Mouse (Mus musculus) retina, embryonic 14.5 days (tissue): ENCODE measurements at regions not wholly inside any gene's neighbourhood (a gene's known extent, or its start where the extent isn't known, plus 50 kb on each side); places are given as distances from the start of the nearest gene placed in this dataset.
"Not testable (repeated sequence)": the region's sequence is repeated elsewhere in the genome, so short reads cannot be mapped to it uniquely, and the experiment has no call there.

Experiments used
- DNase-seq: peaks from one replicate; pipeline ENCODE4 v3.0.0-alpha.2; 2015; ENCODE audit warnings: low spot score

- no peak for DNase-seq
Measured at GRCm38 (mm10) chr15:43581246-43581645, 3447.1 kb downstream of the 9330182O14Rik start.

- no peak for DNase-seq
Measured at GRCm38 (mm10) chr15:43585751-43586150, 3451.6 kb downstream of the 9330182O14Rik start.

GRCm38 (mm10) chr15:43588021-43588420 is 3453.9 kb downstream of the 9330182O14Rik start:
- no peak for DNase-seq

DNA sequence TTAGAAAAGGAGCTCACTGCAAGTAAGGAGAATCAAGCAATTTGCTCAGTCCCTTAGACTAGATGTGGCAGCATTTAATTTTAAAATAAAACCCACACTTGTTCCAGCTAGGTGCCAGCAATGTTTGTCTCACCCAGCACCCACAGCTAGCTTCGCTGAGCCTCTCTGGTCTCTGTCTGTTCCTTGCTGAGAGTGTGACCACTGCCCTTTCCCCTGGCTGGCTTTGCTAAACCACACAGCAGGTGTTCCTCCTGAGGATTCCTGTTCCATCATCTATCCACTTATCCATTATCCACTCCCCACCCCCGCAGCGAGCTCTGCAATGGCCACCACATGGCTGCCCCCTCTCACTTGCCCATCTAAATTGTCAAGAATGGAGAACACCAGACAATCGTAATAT is 3473.5 kb downstream of the 9330182O14Rik start:
- no peak for DNase-seq

- no peak for DNase-seq
Measured at GRCm38 (mm10) chr15:43609901-43610300, 3475.7 kb downstream of the 9330182O14Rik start.

DNA sequence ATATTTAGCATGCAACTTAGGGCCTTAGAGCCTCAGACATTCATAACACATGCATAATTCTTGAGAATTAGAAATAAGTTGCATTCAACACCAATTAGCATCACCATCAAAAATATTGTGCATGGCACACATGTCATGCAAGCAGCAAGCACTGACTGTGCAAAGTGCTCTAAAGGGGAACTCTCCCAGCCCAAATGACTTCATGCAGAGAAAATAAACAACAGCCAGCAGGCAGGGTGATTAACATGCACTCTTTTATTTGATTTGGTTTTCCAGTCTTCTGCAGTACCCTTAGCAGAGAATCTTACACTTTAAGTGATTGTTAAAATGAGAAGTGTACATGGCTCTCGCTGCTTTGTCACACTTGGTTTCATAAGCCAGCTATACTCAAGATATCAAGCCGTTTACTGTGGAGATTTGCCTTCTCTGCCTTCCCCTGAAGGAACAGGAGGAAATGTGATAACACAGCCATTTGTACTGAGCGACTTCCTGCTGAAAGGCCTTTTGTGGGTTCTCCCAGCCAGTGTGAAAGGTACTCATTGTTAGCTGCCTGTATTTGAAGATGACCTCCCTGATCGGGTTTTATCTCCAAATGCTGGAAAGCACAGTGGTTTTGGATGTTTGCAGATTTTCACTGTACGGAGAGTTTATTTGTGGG is 3480.0 kb downstream of the 9330182O14Rik start:
- peak; percentile 37 for DNase-seq

GRCm38 (mm10) chr15:43615727-43616126 is 3481.6 kb downstream of the 9330182O14Rik start:
- DNase-seq, result no peak

GRCm38 (mm10) chr15:43624431-43624965 is 3490.3 kb downstream of the 9330182O14Rik start:
- no peak for DNase-seq

DNA sequence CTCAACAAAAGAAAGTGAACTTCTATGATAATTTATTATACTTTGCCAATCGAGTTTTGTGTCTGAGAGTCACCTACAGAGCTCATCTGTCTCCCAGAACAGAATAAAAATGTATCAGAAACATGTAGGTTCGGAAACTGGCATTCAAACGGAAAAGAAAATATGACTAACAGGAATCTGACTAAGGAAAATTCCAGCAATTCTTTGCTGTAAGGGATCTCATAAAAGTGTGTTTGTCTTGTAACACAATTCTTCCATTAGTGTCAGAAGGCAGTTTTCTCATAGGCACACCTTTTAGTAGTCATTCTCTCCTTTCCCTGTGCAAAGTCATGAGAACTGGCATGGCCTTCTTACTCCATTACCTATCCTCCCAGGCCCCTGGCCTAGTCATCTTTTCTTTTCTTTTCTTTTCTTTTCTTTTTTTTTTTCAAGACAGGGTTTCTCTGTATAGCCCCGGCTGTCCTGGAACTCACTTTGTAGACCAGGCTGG is 3490.9 kb downstream of the 9330182O14Rik start:
- DNase-seq, result no peak

- DNase-seq, result no peak
Measured at GRCm38 (mm10) chr15:43650818-43651500, 3516.8 kb downstream of the 9330182O14Rik start.

DNA sequence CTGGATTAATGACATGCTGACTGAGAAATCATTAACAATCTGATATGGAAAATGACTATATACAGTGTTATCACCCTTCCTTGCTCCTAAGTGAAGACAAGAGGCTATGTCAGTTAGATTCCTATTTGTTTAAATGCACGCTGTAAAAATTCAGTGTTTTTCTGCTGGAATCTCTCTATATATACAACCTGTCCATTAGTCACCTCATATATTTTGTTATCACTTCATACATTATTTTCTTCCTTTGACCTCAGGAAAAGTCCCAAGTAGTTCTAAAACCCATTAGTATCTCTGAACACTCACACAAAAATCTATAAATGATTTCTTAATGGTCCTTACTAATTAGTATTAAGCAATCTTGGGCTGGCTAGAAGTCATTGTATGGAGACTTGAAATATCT is 3529.5 kb downstream of the 9330182O14Rik start:
- no peak for DNase-seq

GRCm38 (mm10) chr15:43678844-43679243 is 3544.7 kb downstream of the 9330182O14Rik start:
- no peak for DNase-seq

DNA sequence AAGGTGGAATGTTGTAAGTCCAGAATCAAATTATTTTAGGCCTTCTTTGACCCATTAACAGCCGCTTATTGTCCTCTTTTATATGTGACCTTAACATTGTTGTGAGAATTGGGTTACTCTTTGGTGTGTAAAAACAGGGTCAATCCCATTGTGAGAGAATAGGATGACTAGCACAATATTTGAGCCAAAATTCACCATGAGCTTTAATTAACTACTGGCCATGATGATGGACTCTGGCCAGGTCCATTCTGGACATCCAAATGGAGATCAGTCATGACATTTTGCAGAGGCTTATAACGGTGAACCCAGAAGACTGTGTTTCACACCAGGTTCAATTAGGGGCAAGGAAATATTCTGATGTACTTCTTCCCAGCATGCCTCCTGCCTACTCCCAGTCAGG is 3548.0 kb downstream of the 9330182O14Rik start:
- no peak for DNase-seq

DNA sequence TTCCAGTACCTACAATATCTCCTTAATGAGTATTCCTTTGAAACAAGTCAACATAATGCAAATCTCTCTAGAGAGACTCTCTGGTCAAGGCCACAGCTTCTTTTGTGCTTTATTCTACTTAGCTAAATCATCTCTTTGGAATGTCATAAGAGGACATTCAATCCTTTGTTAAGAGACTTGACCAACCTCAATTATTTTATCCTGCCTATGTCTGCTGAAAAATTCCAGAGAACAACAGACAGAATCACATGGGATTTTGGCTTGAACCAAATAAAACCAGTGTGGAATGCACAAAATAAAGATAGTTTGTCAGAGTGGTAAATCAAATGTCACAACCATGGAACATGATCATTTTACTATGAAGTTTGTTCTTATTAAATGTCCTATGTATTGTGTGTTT is 3557.8 kb downstream of the 9330182O14Rik start:
- not testable (repeated sequence) for DNase-seq

GRCm38 (mm10) chr15:43695451-43695850 is 3561.3 kb downstream of the 9330182O14Rik start:
- no peak for DNase-seq

DNA sequence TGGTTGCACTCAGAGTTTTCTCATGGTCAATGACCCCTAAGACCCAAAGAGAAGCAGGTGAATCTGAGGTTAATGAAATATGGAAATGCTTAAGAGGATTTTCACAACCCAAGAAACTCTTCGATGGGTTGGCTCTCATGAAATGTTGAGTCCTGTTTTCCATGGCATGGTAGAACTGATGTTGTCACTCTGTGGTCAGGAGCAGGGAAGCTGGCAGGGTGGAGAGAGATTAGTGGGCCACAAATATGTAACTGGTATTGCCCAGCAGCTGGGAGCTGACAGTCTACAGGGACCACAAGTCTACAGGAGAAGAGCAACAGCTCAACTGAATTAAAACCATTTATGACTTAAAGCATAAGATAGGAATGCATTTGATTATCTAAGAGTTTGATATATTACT is 3582.9 kb downstream of the 9330182O14Rik start:
- no peak for DNase-seq

GRCm38 (mm10) chr15:43717559-43717958 is 3583.4 kb downstream of the 9330182O14Rik start:
- no peak for DNase-seq

- DNase-seq, result no peak
Measured at GRCm38 (mm10) chr15:43720916-43721315, 3586.8 kb downstream of the 9330182O14Rik start.

DNA sequence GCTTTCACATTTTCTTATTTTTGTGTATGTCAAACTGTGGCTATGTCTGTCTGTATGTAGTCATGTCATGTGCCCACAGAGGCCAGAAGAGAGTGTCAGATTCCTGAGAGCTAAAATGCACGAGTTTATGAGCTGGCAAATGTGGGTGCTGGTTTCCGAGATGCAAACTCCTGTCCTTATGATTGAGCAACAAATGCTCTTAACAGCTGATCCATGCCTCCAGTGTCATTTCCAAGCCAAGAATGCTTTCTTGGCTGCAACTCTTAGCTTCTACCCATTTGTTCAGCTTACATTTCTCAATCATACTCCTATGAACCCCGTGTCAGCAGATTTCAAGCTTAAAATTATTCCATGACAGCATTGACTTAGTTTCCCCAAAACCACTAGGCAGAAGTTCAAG is 3601.5 kb downstream of the 9330182O14Rik start:
- DNase-seq, result no peak

DNA sequence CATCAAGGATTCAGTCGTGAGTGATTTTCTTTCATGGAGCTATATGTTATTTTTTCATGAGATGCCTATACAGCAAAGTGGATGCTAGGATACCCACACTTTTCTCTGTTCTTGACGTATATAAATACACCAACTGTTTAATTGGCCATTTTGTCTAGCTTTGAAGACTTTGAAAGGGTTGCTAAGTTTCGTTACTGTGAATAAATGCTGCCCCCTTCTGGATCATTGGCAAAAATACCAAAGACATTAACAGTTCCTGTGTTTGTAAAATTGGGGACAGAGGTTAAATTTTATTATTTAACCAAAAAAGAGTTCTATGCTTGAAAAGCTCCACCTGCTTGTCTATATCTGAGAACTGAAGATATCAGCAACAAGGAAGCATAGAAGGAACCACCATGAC is 3624.1 kb downstream of the 9330182O14Rik start:
- DNase-seq, result peak; percentile 75

DNA sequence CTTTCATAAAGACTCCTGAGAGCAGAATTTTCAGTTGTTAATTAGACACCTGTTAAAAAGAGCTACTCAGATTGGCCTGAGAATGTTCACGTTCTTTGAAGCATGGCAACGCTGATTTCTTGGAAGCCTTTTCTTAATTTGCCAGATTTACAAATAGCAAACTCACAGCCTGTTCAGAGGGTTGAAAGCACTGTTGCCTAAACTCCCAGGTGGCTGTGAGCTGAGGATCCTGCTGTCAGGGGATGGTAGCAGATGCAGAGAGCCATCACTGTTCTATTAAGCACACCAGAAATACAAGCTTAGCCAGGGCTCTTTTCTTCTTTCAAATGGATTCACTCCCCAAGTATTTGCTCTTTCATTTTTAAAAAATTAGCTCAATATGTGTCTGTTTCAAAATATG is 3630.4 kb downstream of the 9330182O14Rik start:
- no peak for DNase-seq

GRCm38 (mm10) chr15:43772718-43773117 is 3638.6 kb downstream of the 9330182O14Rik start:
- DNase-seq, result peak; percentile 70

DNA sequence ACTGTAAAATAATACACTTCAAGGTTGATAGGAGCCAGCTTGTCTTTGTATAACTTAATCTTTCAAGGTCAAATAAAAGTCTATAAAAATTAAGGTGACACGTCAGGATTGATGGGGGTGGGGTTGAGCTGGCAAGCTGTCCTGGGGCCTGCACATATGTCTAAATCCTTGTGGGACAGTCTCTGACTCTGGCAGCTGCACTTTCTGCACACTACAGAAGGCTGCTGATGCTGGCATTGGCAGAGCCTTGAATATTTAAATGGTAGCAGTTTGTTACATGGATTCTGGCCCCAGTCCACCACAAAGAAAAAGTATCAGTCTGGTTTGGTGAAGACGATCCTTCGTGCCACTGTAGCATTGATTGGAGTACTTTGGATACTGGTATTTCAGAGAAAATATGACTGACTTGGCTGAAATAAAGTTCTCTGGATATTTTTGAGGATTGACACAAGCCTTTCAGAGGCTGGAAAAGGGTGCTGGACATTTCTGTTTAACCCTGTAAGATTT is 3648.0 kb downstream of the 9330182O14Rik start:
- not testable (repeated sequence) for DNase-seq
